Mouse (Mus musculus): ENCODE measurements around the gene Rbm44. TPM values are rescaled to one million over a fixed set of nuclear protein-coding genes. Genes with fewer than 3 reads are reported as not detected.

The Rbm44 gene
- total RNA-seq, 1 experiment from 2014 or later: 10.2 TPM

Other genes starting within 250 kb of the Rbm44 start
- gene Mlph, start 230.0 kb upstream of the Rbm44 start, total RNA-seq (2017): 0.45 and 0.81 TPM in 2 replicates
- gene Prlh, start 192.0 kb upstream of the Rbm44 start, total RNA-seq (2017): not detected in 2 replicates
- gene Rab17, start 175.4 kb upstream of the Rbm44 start, total RNA-seq (2017): 3.4 and 5.7 TPM in 2 replicates
- gene Lrrfip1, start 146.4 kb upstream of the Rbm44 start, total RNA-seq (2017): 177 and 190 TPM in 2 replicates
- gene Ramp1, start 34.7 kb downstream of the Rbm44 start, total RNA-seq (2017): 138 and 151 TPM in 2 replicates
- 40.9 and 43.0 TPM in 2 replicates for gene Ube2f, start 105.2 kb downstream of the Rbm44 start, total RNA-seq (2017)
- 20.7 and 22.1 TPM in 2 replicates for gene Scly, start 153.2 kb downstream of the Rbm44 start, total RNA-seq (2017)
- 0.15 and 0.19 TPM in 2 replicates for gene Espnl, start 177.0 kb downstream of the Rbm44 start, total RNA-seq (2017)
- 0.69 TPM in 2 replicates for gene Klhl30, start 205.9 kb downstream of the Rbm44 start, total RNA-seq (2017)
- gene Erfe, start 221.3 kb downstream of the Rbm44 start, total RNA-seq (2017): 0.15 TPM in 1 of 2 replicates, not detected in the other